Mouse (Mus musculus): ENCODE data around the gene Mgam. TPM values are rescaled to one million over a fixed set of nuclear protein-coding genes. Genes with fewer than 3 reads are reported as not detected.
"Not testable (repeated sequence)": the region's sequence is repeated elsewhere in the genome, so short reads cannot be mapped to it uniquely, and the experiment has no call there.

Gene Mgam
- polyA plus RNA-seq (2016; fragmentation: Nextera tagmentation; extraction: Ambion mirVana): 0.08 and 0.15 TPM in 2 replicates

- no peaks in the 10 kb centered on the region for H3K9me3 ChIP-seq (replicated peaks)
- H3K27ac ChIP-seq: no peak within 1 kb of the TSS
- no peak within 1 kb of the TSS for H3K4me3 ChIP-seq
- DNase-seq (ENCODE audit: low spot score): no peak
- H3K27me3 ChIP-seq (ENCODE audit: low read depth, poor library complexity, severe bottlenecking): no peaks in the 10 kb centered on the region
- no peaks in the 10 kb centered on the region for H3K36me3 ChIP-seq
- H3K4me1 ChIP-seq: no peaks in the 10 kb centered on the region
- 89% methylated on average over 8 of the region's 8 CpGs for WGBS
Observed at GRCm38 (mm10) chr6:40628406-40629000, at the start of gene Mgam. TSS of gene Mgam (plus strand) at chr6:40628831.

GRCm38 (mm10) chr6:40584336-40584735 is 44.3 kb upstream of the Mgam start:
- Histone ChIP-seq H3K4me1 (no peaks in the 10 kb centered on the region), H3K4me3 (no peak overlapping the region), H3K36me3 (no peaks in the 10 kb centered on the region), H3K27ac (no peak overlapping the region), H3K9me3 (replicated peaks) (no peaks in the 10 kb centered on the region), H3K27me3 (ENCODE audit: low read depth, poor library complexity, severe bottlenecking) (no peaks in the 10 kb centered on the region)
- 90% methylated on average over 6 of the region's 6 CpGs for WGBS
- no peak for DNase-seq (ENCODE audit: low spot score)

GRCm38 (mm10) chr6:40585645-40586044 is 43.0 kb upstream of the Mgam start, which contains the start of gene Clec5a:
TSS of gene Clec5a (minus strand) at chr6:40585821.
- H3K36me3 ChIP-seq: no peaks in the 10 kb centered on the region
- no peak for DNase-seq (ENCODE audit: low spot score)
- no peak within 1 kb of the TSS for H3K4me3 ChIP-seq
- no peaks in the 10 kb centered on the region for H3K27me3 ChIP-seq (ENCODE audit: low read depth, poor library complexity, severe bottlenecking)
- 86% methylated on average over 5 of the region's 5 CpGs for WGBS
- H3K27ac ChIP-seq: no peak within 1 kb of the TSS
- H3K9me3 ChIP-seq (replicated peaks): no peaks in the 10 kb centered on the region
- no peaks in the 10 kb centered on the region for H3K4me1 ChIP-seq

GRCm38 (mm10) chr6:40588346-40588745 is 40.3 kb upstream of the Mgam start:
- Histone ChIP-seq H3K27ac (no peak overlapping the region), H3K4me1 (no peaks in the 10 kb centered on the region), H3K4me3 (no peak overlapping the region), H3K36me3 (no peaks in the 10 kb centered on the region), H3K27me3 (ENCODE audit: low read depth, poor library complexity, severe bottlenecking) (no peaks in the 10 kb centered on the region), H3K9me3 (replicated peaks) (no peaks in the 10 kb centered on the region)
- DNase-seq (ENCODE audit: low spot score): no peak
- WGBS: 95% methylated on average over 2 of the region's 2 CpGs

GRCm38 (mm10) chr6:40594804-40595550 is 33.7 kb upstream of the Mgam start:
- WGBS: 77% methylated on average over 3 of the region's 3 CpGs
- H3K27ac ChIP-seq: no peak overlapping the region
- no peak for DNase-seq (ENCODE audit: low spot score)
- H3K9me3 ChIP-seq (replicated peaks): no peaks in the 10 kb centered on the region
- no peak overlapping the region for H3K4me3 ChIP-seq
- no peaks in the 10 kb centered on the region for H3K36me3 ChIP-seq
- H3K27me3 ChIP-seq (ENCODE audit: low read depth, poor library complexity, severe bottlenecking): no peaks in the 10 kb centered on the region
- no peaks in the 10 kb centered on the region for H3K4me1 ChIP-seq

GRCm38 (mm10) chr6:40598546-40598945 is 30.1 kb upstream of the Mgam start:
- not testable (repeated sequence) for DNase-seq (ENCODE audit: low spot score); H3K9me3 ChIP-seq (replicated peaks); H3K36me3 ChIP-seq; H3K27ac ChIP-seq; H3K4me3 ChIP-seq; H3K27me3 ChIP-seq (ENCODE audit: low read depth, poor library complexity, severe bottlenecking); H3K4me1 ChIP-seq
- 29% methylated on average over 4 of the region's 4 CpGs for WGBS

GRCm38 (mm10) chr6:40607431-40607830 is 21.2 kb upstream of the Mgam start:
- Histone ChIP-seq H3K27me3 (ENCODE audit: low read depth, poor library complexity, severe bottlenecking) (no peaks in the 10 kb centered on the region), H3K9me3 (replicated peaks) (no peaks in the 10 kb centered on the region), H3K4me3 (no peak overlapping the region), H3K4me1 (no peaks in the 10 kb centered on the region), H3K27ac (no peak overlapping the region), H3K36me3 (no peaks in the 10 kb centered on the region)
- no peak for DNase-seq (ENCODE audit: low spot score)

- H3K36me3 ChIP-seq: no peaks in the 10 kb centered on the region
- DNase-seq (ENCODE audit: low spot score): no peak
- WGBS: 86% methylated on average over 8 of the region's 8 CpGs
Observed at GRCm38 (mm10) chr6:40610244-40610643, 18.4 kb upstream of the Mgam start.

GRCm38 (mm10) chr6:40613260-40613852 is 15.3 kb upstream of the Mgam start, which contains the start of gene Tas2r138:
TSS of gene Tas2r138 (minus strand) at chr6:40613310.
- Histone ChIP-seq H3K27me3 (ENCODE audit: low read depth, poor library complexity, severe bottlenecking) (no peaks in the 10 kb centered on the region), H3K4me3 (no peak within 1 kb of the TSS), H3K27ac (no peak within 1 kb of the TSS), H3K9me3 (replicated peaks) (no peaks in the 10 kb centered on the region), H3K36me3 (no peaks in the 10 kb centered on the region), H3K4me1 (no peaks in the 10 kb centered on the region)
- WGBS: 90% methylated on average over 4 of the region's 4 CpGs
- no peak for DNase-seq (ENCODE audit: low spot score)

More at GRCm38 (mm10) chr6:40610244-40610643, 18.4 kb upstream of the Mgam start:
- no peak overlapping the region for H3K27ac ChIP-seq
- no peaks in the 10 kb centered on the region for H3K4me1 ChIP-seq
- H3K27me3 ChIP-seq (ENCODE audit: low read depth, poor library complexity, severe bottlenecking): no peaks in the 10 kb centered on the region
- no peak overlapping the region for H3K4me3 ChIP-seq
- no peaks in the 10 kb centered on the region for H3K9me3 ChIP-seq (replicated peaks)

GRCm38 (mm10) chr6:40617965-40618364 is 10.7 kb upstream of the Mgam start:
- Histone ChIP-seq H3K9me3 (replicated peaks) (no peaks in the 10 kb centered on the region), H3K4me1 (no peaks in the 10 kb centered on the region), H3K27ac (no peak overlapping the region), H3K27me3 (ENCODE audit: low read depth, poor library complexity, severe bottlenecking) (no peaks in the 10 kb centered on the region), H3K4me3 (no peak overlapping the region), H3K36me3 (no peaks in the 10 kb centered on the region)
- DNase-seq (ENCODE audit: low spot score): peak; percentile 72
- WGBS: 27% methylated on average over 2 of the region's 2 CpGs

GRCm38 (mm10) chr6:40626111-40626510 is 2.5 kb upstream of the Mgam start:
- no peaks in the 10 kb centered on the region for H3K4me1 ChIP-seq
- DNase-seq (ENCODE audit: low spot score): no peak
- no peak overlapping the region for H3K4me3 ChIP-seq
- no peaks in the 10 kb centered on the region for H3K36me3 ChIP-seq
- no peak overlapping the region for H3K27ac ChIP-seq
- H3K9me3 ChIP-seq (replicated peaks): no peaks in the 10 kb centered on the region
- H3K27me3 ChIP-seq (ENCODE audit: low read depth, poor library complexity, severe bottlenecking): no peaks in the 10 kb centered on the region
- WGBS: 66% methylated on average over 1 of the region's 1 CpGs

GRCm38 (mm10) chr6:40634640-40635071 is 6.0 kb downstream of the Mgam start:
- no peaks in the 10 kb centered on the region for H3K36me3 ChIP-seq
- 85% methylated on average over 1 of the region's 1 CpGs for WGBS
- H3K27ac ChIP-seq: no peak overlapping the region
- H3K27me3 ChIP-seq (ENCODE audit: low read depth, poor library complexity, severe bottlenecking): no peaks in the 10 kb centered on the region
- H3K4me1 ChIP-seq: no peaks in the 10 kb centered on the region
- H3K9me3 ChIP-seq (replicated peaks): no peaks in the 10 kb centered on the region
- no peak for DNase-seq (ENCODE audit: low spot score)
- no peak overlapping the region for H3K4me3 ChIP-seq

GRCm38 (mm10) chr6:40635559-40635958 is 6.9 kb downstream of the Mgam start:
- no peak overlapping the region for H3K4me3 ChIP-seq
- no peak overlapping the region for H3K27ac ChIP-seq
- DNase-seq (ENCODE audit: low spot score): no peak
- 84% methylated on average over 6 of the region's 6 CpGs for WGBS
- no peaks in the 10 kb centered on the region for H3K4me1 ChIP-seq
- H3K9me3 ChIP-seq (replicated peaks): no peaks in the 10 kb centered on the region
- no peaks in the 10 kb centered on the region for H3K36me3 ChIP-seq
- H3K27me3 ChIP-seq (ENCODE audit: low read depth, poor library complexity, severe bottlenecking): no peaks in the 10 kb centered on the region

Measured in limb, embryonic 10.5 days (tissue).